Mouse (Mus musculus): ENCODE data around the gene Gp1ba. TPM values are rescaled to one million over a fixed set of nuclear protein-coding genes. Genes with fewer than 3 reads are reported as not detected.
A peak's percentile ranks its signal among the peaks of the same experiment; 100 is the strongest.

The Gp1ba gene
- polyA plus RNA-seq, 1 experiment from 2014 or later, result 0.07 TPM

GRCm38 (mm10) chr11:70678576-70678975, 39.7 kb downstream of the Gp1ba start:
- TF ChIP-seq CTCF (IDR thresholded peaks at IDR 0.05; ENCODE audit: low read depth), result no peak
- 76% methylated on average over 2 of the region's 2 CpGs for WGBS
- Histone ChIP-seq H3K27me3 (replicated peaks; ENCODE audit: control insufficient read depth, insufficient read depth, low read length) (no peaks in the 10 kb centered on the region), H3K9me3 (ENCODE audit: control insufficient read depth) (no peaks in the 10 kb centered on the region), H3K4me3 (ENCODE audit: low read depth, low read length) (no peak overlapping the region), H3K27ac (ENCODE audit: low read depth, low read length) (no peak overlapping the region), H3K4me1 (replicated peaks; ENCODE audit: control insufficient read depth, insufficient read depth, low read length) (no peaks in the 10 kb centered on the region), H3K4me2 (replicated peaks; ENCODE audit: low read depth) (no peak overlapping the region), H3K36me3 (ENCODE audit: control insufficient read depth, insufficient read depth) (peaks cover 80% of the 10 kb centered on the region), H3K9ac (ENCODE audit: low read depth, low read length) (no peak overlapping the region)
- ATAC-seq, result no peak

GRCm38 (mm10) chr11:70679361-70679760, 40.4 kb downstream of the Gp1ba start:
- WGBS, result 92% methylated on average over 8 of the region's 8 CpGs
- no peak overlapping the region for H3K4me2 ChIP-seq (replicated peaks; ENCODE audit: low read depth)
- no peaks in the 10 kb centered on the region for H3K27me3 ChIP-seq (replicated peaks; ENCODE audit: control insufficient read depth, insufficient read depth, low read length)
- no peak overlapping the region for H3K9ac ChIP-seq (ENCODE audit: low read depth, low read length)
- no peak for TF ChIP-seq CTCF (IDR thresholded peaks at IDR 0.05; ENCODE audit: low read depth)
- peaks cover 79% of the 10 kb centered on the region for H3K36me3 ChIP-seq (ENCODE audit: control insufficient read depth, insufficient read depth)
- no peak overlapping the region for H3K4me3 ChIP-seq (ENCODE audit: low read depth, low read length)
- H3K27ac ChIP-seq (ENCODE audit: low read depth, low read length), result no peak overlapping the region
- H3K9me3 ChIP-seq (ENCODE audit: control insufficient read depth), result no peaks in the 10 kb centered on the region
- no peaks in the 10 kb centered on the region; the same call in 1 of the 2 replicates for H3K4me1 ChIP-seq (replicated peaks; ENCODE audit: control insufficient read depth, insufficient read depth, low read length)
- ATAC-seq, result no peak

GRCm38 (mm10) chr11:70679894-70680293, 41.0 kb downstream of the Gp1ba start:
- Histone ChIP-seq H3K4me3 (ENCODE audit: low read depth, low read length) (no peak overlapping the region), H3K4me2 (replicated peaks; ENCODE audit: low read depth) (no peak overlapping the region), H3K27me3 (replicated peaks; ENCODE audit: control insufficient read depth, insufficient read depth, low read length) (no peaks in the 10 kb centered on the region), H3K36me3 (ENCODE audit: control insufficient read depth, insufficient read depth) (peaks cover 77% of the 10 kb centered on the region), H3K9ac (ENCODE audit: low read depth, low read length) (no peak overlapping the region), H3K9me3 (ENCODE audit: control insufficient read depth) (no peaks in the 10 kb centered on the region), H3K4me1 (replicated peaks; ENCODE audit: control insufficient read depth, insufficient read depth, low read length) (no peaks in the 10 kb centered on the region; the same call in 1 of the 2 replicates), H3K27ac (ENCODE audit: low read depth, low read length) (no peak overlapping the region)
- no peak for ATAC-seq
- TF ChIP-seq CTCF (IDR thresholded peaks at IDR 0.05; ENCODE audit: low read depth), result no peak
- 88% methylated on average over 8 of the region's 8 CpGs for WGBS

GRCm38 (mm10) chr11:70681170-70681569, 42.2 kb downstream of the Gp1ba start:
- H3K27me3 ChIP-seq (replicated peaks; ENCODE audit: control insufficient read depth, insufficient read depth, low read length), result no peaks in the 10 kb centered on the region
- no peaks in the 10 kb centered on the region; the same call in 1 of the 2 replicates for H3K4me1 ChIP-seq (replicated peaks; ENCODE audit: control insufficient read depth, insufficient read depth, low read length)
- TF ChIP-seq CTCF (IDR thresholded peaks at IDR 0.05; ENCODE audit: low read depth), result no peak
- H3K9ac ChIP-seq (ENCODE audit: low read depth, low read length), result no peak overlapping the region
- WGBS, result 71% methylated on average over 12 of the region's 12 CpGs
- H3K27ac ChIP-seq (ENCODE audit: low read depth, low read length), result no peak overlapping the region
- peaks cover 72% of the 10 kb centered on the region for H3K36me3 ChIP-seq (ENCODE audit: control insufficient read depth, insufficient read depth)
- ATAC-seq, result no peak
- no peak overlapping the region for H3K4me3 ChIP-seq (ENCODE audit: low read depth, low read length)
- no peak overlapping the region for H3K4me2 ChIP-seq (replicated peaks; ENCODE audit: low read depth)
- no peaks in the 10 kb centered on the region for H3K9me3 ChIP-seq (ENCODE audit: control insufficient read depth)

- WGBS, result 47% methylated on average over 11 of the region's 11 CpGs
- H3K4me3 ChIP-seq (ENCODE audit: low read depth, low read length), result no peak overlapping the region
- H3K27me3 ChIP-seq (replicated peaks; ENCODE audit: control insufficient read depth, insufficient read depth, low read length), result no peaks in the 10 kb centered on the region
- H3K4me2 ChIP-seq (replicated peaks; ENCODE audit: low read depth), result no peak overlapping the region
- peaks cover 6% of the 10 kb centered on the region for H3K4me1 ChIP-seq (replicated peaks; ENCODE audit: control insufficient read depth, insufficient read depth, low read length)
- peak; percentile 84 for TF ChIP-seq CTCF (IDR thresholded peaks at IDR 0.05; ENCODE audit: low read depth)
- H3K36me3 ChIP-seq (ENCODE audit: control insufficient read depth, insufficient read depth), result peaks cover 64% of the 10 kb centered on the region
- H3K27ac ChIP-seq (ENCODE audit: low read depth, low read length), result peak overlapping the region; percentile 35; the same call in 1 of the 2 replicates
- no peaks in the 10 kb centered on the region for H3K9me3 ChIP-seq (ENCODE audit: control insufficient read depth)
- ATAC-seq, result no peak; the same call in 1 of the 2 replicates
- H3K9ac ChIP-seq (ENCODE audit: low read depth, low read length), result no peak overlapping the region
Observed at GRCm38 (mm10) chr11:70681897-70682581, 43.1 kb downstream of the Gp1ba start.

- no peak for TF ChIP-seq CTCF (IDR thresholded peaks at IDR 0.05; ENCODE audit: low read depth)
- Histone ChIP-seq H3K4me3 (ENCODE audit: low read depth, low read length) (no peak overlapping the region), H3K27me3 (replicated peaks; ENCODE audit: control insufficient read depth, insufficient read depth, low read length) (no peaks in the 10 kb centered on the region), H3K9ac (ENCODE audit: low read depth, low read length) (no peak overlapping the region), H3K27ac (ENCODE audit: low read depth, low read length) (no peak overlapping the region), H3K4me2 (replicated peaks; ENCODE audit: low read depth) (no peak overlapping the region), H3K9me3 (ENCODE audit: control insufficient read depth) (no peaks in the 10 kb centered on the region), H3K4me1 (replicated peaks; ENCODE audit: control insufficient read depth, insufficient read depth, low read length) (peaks cover 8% of the 10 kb centered on the region), H3K36me3 (ENCODE audit: control insufficient read depth, insufficient read depth) (peaks cover 54% of the 10 kb centered on the region)
- ATAC-seq, result no peak
- WGBS, result 84% methylated on average over 5 of the region's 5 CpGs
Observed at GRCm38 (mm10) chr11:70683640-70684039, 44.7 kb downstream of the Gp1ba start.

All from intestine, postnatal 0 days (tissue).